Mouse (Mus musculus): Measurements from ENCODE around the gene Rnf130.

DNA sequence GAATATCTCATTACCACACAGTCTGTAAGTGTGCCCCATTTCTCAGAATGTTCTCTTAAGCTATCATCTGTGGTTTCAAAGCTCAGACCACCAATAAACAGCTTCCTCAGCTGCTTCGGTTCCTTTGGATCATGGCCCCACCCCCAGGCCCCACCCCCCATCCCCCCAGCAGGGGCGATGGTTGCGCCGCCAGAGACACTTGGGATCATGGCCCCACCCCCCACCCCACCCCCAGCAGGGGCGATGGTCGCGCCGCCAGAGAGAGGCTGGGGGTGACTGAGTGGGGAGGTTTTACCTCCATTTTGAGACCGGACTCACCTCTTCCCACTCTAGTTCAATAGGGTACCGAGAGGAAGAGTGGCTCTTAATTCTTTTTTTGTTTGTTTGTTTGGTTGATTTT, 102.6 kb downstream of the Rnf130 start:
- TF ChIP-seq TAL1 (IDR thresholded peaks at IDR 0.05; ENCODE audit: low read length) (no peak), GATA1 (IDR thresholded peaks at IDR 0.05; ENCODE audit: low read length) (no peak)
